Mouse (Mus musculus) neural tube, embryonic 14.5 days (tissue): ENCODE measurements at regions not wholly inside any gene's neighbourhood (a gene's known extent, or its start where the extent isn't known, plus 50 kb on each side); places are given as distances from the start of the nearest gene placed in this dataset.

ENCODE experiments used
- ATAC-seq: fragments of 200-750 bp; cut with Nextera tagmentation; 2 replicates; pipeline ENCODE4 v1.8.0; 2017; ENCODE audit warnings: low read depth, mild to moderate bottlenecking, moderate TSS enrichment, moderate library complexity
- H3K27ac ChIP-seq: fragments of 300-500 bp; sonication (generic); 2 replicates; pipeline ENCODE4 v1.5.1; 2014; ENCODE audit warnings: low read depth, mild to moderate bottlenecking, control low read depth, low read length, moderate library complexity, mixed read lengths
- H3K27me3 ChIP-seq: fragments of 300-500 bp; sonication (generic); 2 replicates; pipeline ENCODE4 v1.6.1; 2014; ENCODE audit warnings: low read length; ENCODE audit not compliant: control insufficient read depth, insufficient read depth
- H3K36me3 ChIP-seq: fragments of 300-500 bp; sonication (generic); 2 replicates; pipeline ENCODE4 v1.6.1; 2014; ENCODE audit warnings: low read length, mixed read lengths; ENCODE audit not compliant: control insufficient read depth, insufficient read depth
- H3K4me1 ChIP-seq: fragments of 300-500 bp; sonication (generic); 2 replicates; pipeline ENCODE4 v1.6.1; 2014; ENCODE audit warnings: low read length; ENCODE audit not compliant: control insufficient read depth, insufficient read depth
- H3K4me2 ChIP-seq: fragments of 300-500 bp; sonication (generic); 2 replicates; pipeline ENCODE4 v1.6.1; 2014; ENCODE audit warnings: mild to moderate bottlenecking, low read depth, low read length, control low read depth
- H3K4me3 ChIP-seq: fragments of 300-500 bp; sonication (generic); 2 replicates; pipeline ENCODE4 v1.5.1; 2014; ENCODE audit warnings: low read depth, low read length, control low read depth, mixed read lengths
- H3K9ac ChIP-seq: fragments of 300-500 bp; sonication (generic); replicated peaks from 2 replicates; pipeline ENCODE4 v1.6.1; 2014; ENCODE audit warnings: low read depth, mild to moderate bottlenecking, control low read depth, low read length, mixed read lengths
- H3K9me3 ChIP-seq: fragments of 300-500 bp; sonication (generic); 2 replicates; pipeline ENCODE4 v1.6.1; 2016; ENCODE audit warnings: low read length; ENCODE audit not compliant: control insufficient read depth
- WGBS: fragments of 180-500 bp; shearing (Covaris S2); extraction: QIAGEN DNeasy Blood & Tissue Kit; methylation state at CpG from one replicate; pipeline ENCODE4 v1.1.7; 2014; 5-methylcytosine and 5-hydroxymethylcytosine counted together

DNA sequence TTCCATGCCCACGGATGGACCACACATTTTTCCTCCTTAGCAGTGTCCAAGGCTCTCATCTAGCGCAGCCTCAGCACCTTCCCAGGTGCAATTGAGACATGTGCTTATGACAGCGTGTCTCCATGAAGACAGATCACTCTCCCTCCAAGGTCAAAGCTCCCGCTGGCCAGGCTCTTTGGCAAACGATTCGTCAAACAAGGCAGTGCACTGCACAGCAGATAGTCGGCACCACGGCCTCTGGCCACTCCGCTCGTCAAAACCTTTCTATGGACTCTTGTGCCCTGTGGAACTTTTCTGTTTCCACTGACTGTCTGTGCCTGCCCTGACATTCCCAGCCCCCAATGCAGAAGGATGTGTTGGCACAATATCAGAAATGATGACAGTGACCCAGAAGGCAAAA, 208.7 kb upstream of the N4bp1 start:
- Histone ChIP-seq H3K4me2 (no peak overlapping the region), H3K4me1 (no peaks in the 10 kb centered on the region), H3K9ac (no peak overlapping the region), H3K36me3 (no peaks in the 10 kb centered on the region), H3K27ac (no peak overlapping the region), H3K4me3 (no peak overlapping the region), H3K27me3 (no peaks in the 10 kb centered on the region), H3K9me3 (no peaks in the 10 kb centered on the region)
- no peak for ATAC-seq
- 73% methylated on average over 10 of the region's 10 CpGs for WGBS

DNA sequence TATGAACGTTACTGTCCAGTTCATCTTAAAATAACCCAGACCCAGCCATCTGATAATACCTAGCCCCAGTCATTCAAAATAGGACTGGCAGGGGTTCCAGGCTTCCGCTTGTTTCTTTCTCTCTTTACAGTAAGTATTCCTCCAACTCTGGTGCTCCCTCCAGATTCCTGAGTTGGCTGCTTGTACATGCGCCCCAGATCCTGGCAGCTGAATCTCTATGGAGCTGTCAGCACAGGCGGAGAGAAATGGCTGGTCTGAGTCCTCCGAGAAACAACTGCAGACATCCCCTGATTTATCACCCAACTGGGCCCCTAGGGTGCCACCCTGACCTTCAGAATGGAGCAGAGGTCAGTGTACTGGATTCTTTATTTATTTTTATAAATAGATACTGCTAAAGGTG, 208.0 kb upstream of the N4bp1 start:
- ATAC-seq = no peak
- H3K4me3 ChIP-seq = no peak overlapping the region
- H3K4me1 ChIP-seq = no peaks in the 10 kb centered on the region
- H3K9ac ChIP-seq = no peak overlapping the region
- H3K27ac ChIP-seq = no peak overlapping the region
- no peaks in the 10 kb centered on the region for H3K9me3 ChIP-seq
- H3K4me2 ChIP-seq = no peak overlapping the region
- no peaks in the 10 kb centered on the region for H3K27me3 ChIP-seq
- no peaks in the 10 kb centered on the region for H3K36me3 ChIP-seq
- 49% methylated on average over 5 of the region's 5 CpGs for WGBS

DNA sequence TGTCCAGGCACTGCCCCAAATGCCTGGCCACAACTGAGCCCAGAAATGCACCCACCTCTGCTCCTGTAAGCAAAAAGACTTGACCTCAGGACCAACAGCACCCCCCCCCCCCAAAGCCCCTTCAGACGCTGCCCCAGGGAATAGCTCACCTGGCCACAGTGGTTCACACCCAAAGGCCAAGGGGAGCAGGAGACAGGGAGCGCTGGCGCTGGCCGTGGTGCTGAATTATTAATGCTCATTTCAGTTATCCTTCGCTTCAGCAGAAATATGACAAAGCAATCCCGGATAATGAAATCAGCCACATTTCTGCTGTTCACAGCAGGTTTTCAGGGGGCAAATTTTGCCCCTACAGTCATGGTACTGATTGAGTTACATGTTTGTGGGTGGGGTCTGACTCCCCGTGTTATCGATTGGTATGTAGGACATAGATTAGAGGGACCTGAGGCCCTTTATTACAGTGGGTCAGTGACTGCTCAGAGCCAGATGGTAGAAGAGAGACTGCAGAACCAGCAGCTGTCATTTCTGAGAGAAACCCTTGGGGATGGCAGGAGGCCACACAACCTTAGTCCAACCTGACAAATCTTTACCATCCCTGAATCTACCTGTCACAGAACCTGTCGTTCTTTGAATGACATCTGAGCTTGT, 202.5 kb upstream of the N4bp1 start:
- WGBS = 35% methylated on average over 9 of the region's 9 CpGs
- H3K4me1 ChIP-seq = 0 out of 2 replicates have a peak, but pooled peaks cover 2% of the 10 kb centered on the region
- H3K36me3 ChIP-seq = no peaks in the 10 kb centered on the region
- no peak overlapping the region for H3K9ac ChIP-seq
- no peak overlapping the region for H3K27ac ChIP-seq
- H3K4me3 ChIP-seq = no peak overlapping the region
- ATAC-seq = no peak
- H3K27me3 ChIP-seq = no peaks in the 10 kb centered on the region
- no peak overlapping the region for H3K4me2 ChIP-seq
- H3K9me3 ChIP-seq = no peaks in the 10 kb centered on the region

DNA sequence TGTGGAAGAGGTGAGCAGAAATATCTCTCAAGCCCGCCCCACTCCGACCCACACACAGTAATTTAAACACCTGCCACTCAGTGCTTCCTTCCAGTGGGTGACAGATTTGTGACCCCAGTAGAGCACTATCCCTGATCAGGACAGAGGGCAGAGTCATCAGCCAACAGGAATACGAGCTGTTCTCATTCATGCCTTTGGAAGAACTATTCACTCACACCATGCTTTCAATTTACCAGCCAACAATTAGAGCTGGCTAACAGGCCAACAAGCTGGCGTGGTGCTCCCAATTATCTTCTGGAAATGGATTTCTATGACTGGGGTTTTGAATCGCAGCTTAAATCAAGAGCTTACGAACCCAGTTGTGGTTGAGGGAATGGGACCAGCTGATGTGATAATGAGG, 193.2 kb upstream of the N4bp1 start:
- no peak for ATAC-seq
- no peaks in the 10 kb centered on the region for H3K27me3 ChIP-seq
- no peak overlapping the region for H3K4me3 ChIP-seq
- WGBS = 49% methylated on average over 6 of the region's 6 CpGs
- no peaks in the 10 kb centered on the region for H3K4me1 ChIP-seq
- H3K9me3 ChIP-seq = no peaks in the 10 kb centered on the region
- H3K4me2 ChIP-seq = no peak overlapping the region
- H3K27ac ChIP-seq = no peak overlapping the region
- H3K36me3 ChIP-seq = no peaks in the 10 kb centered on the region
- H3K9ac ChIP-seq = no peak overlapping the region

DNA sequence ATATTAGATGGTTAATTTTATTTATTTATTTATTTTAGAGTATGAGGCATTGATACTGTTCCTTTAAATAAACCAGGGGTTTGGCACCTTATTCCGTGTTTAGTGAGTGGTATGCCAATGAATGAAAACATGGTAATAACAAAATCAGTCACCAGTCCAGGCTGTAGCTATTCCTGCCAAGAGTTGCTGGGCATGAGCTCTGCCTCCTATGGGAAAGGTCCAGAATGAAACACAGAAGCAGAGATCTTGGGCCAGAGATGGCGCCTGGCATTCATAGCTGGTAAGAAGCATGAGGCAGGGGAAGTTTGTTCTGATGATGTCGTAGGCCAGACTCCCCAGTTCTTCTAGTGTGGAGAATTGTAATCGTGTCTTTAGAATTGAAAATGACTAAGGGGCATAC, 190.9 kb upstream of the N4bp1 start:
- no peak overlapping the region for H3K4me3 ChIP-seq
- H3K9ac ChIP-seq = no peak overlapping the region
- H3K9me3 ChIP-seq = no peaks in the 10 kb centered on the region
- H3K27me3 ChIP-seq = no peaks in the 10 kb centered on the region
- no peaks in the 10 kb centered on the region for H3K36me3 ChIP-seq
- 89% methylated on average over 4 of the region's 4 CpGs for whole genome bisulfite sequencing
- H3K4me2 ChIP-seq = no peak overlapping the region
- H3K27ac ChIP-seq = no peak overlapping the region
- no peaks in the 10 kb centered on the region for H3K4me1 ChIP-seq
- no peak for ATAC-seq

DNA sequence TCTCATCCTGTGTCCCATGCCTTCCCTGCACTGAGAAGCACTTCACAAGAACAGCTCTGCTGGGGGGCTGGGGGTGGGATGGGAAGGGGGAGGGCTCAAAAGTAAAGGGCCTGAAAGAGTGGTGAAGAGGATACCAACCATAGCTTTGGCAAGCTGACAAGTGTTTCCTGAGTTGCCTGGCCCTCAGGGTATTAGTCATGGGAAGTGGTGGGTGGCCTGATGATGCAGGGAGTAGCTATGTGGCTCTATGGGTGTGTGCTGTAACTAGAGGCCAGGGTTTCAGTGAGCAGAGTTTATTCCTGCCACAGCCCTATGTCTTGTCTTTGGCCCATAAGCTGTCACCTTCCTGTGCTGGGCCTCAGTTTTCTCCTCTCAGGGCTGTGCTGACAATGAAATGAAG, 186.2 kb upstream of the N4bp1 start:
- H3K27ac ChIP-seq = no peak overlapping the region
- H3K36me3 ChIP-seq = no peaks in the 10 kb centered on the region
- no peak overlapping the region for H3K4me2 ChIP-seq
- no peak for ATAC-seq
- H3K4me1 ChIP-seq = no peaks in the 10 kb centered on the region
- H3K9me3 ChIP-seq = no peaks in the 10 kb centered on the region
- H3K27me3 ChIP-seq = no peaks in the 10 kb centered on the region
- H3K4me3 ChIP-seq = no peak overlapping the region
- H3K9ac ChIP-seq = no peak overlapping the region

DNA sequence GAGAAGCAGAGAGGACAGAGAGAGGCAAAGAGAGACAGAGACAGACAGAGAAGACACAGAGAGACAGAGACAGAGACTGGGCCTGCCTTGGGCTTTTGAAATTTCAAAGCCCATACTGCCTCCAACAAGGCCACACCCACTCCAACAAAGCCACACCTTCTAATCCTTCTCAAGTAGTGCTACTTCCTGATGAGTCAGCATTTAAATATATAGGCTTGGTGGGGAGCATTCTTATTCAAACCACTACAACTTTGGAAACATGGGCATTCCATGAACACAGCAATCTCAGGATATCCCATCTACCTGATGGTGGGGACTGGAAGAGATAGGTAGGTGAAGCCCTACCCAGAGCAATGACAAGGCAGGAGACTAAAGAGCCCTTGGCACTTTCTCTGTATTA, 182.0 kb upstream of the N4bp1 start:
- Histone ChIP-seq H3K4me2 (no peak overlapping the region), H3K36me3 (no peaks in the 10 kb centered on the region), H3K27me3 (no peaks in the 10 kb centered on the region), H3K4me3 (no peak overlapping the region), H3K27ac (no peak overlapping the region), H3K9ac (no peak overlapping the region), H3K4me1 (peaks cover 8% of the 10 kb centered on the region), H3K9me3 (no peaks in the 10 kb centered on the region)
- ATAC-seq = no peak

DNA sequence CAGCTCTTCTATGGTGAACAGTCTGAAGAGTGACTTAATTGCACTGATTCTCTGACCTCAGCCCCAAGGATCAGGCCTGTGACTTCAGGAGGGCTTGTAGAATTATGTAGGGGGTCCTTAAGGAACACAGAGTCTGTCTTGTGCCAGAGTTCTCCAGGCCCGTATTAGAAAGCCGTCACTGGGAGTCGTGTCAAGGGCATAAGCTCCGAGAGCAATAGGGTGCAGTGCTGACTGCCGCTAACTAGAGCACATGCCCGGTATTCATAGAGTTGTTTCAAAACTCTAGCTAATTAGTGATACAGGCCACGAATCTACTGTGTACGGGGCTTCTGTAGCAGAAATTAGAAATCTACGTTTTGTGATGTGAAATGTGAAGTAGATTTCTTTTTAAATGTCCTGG, 179.7 kb upstream of the N4bp1 start:
- no peak for ATAC-seq
- H3K9me3 ChIP-seq = no peaks in the 10 kb centered on the region; the same call in 1 of the 2 replicates
- WGBS = 83% methylated on average over 9 of the region's 9 CpGs
- H3K9ac ChIP-seq = no peak overlapping the region
- H3K27me3 ChIP-seq = no peaks in the 10 kb centered on the region
- no peak overlapping the region for H3K4me3 ChIP-seq
- peaks cover 8% of the 10 kb centered on the region for H3K4me1 ChIP-seq
- H3K4me2 ChIP-seq = no peak overlapping the region
- peak overlapping the region; percentile 1; the same call in 1 of the 2 replicates for H3K27ac ChIP-seq
- no peaks in the 10 kb centered on the region for H3K36me3 ChIP-seq

DNA sequence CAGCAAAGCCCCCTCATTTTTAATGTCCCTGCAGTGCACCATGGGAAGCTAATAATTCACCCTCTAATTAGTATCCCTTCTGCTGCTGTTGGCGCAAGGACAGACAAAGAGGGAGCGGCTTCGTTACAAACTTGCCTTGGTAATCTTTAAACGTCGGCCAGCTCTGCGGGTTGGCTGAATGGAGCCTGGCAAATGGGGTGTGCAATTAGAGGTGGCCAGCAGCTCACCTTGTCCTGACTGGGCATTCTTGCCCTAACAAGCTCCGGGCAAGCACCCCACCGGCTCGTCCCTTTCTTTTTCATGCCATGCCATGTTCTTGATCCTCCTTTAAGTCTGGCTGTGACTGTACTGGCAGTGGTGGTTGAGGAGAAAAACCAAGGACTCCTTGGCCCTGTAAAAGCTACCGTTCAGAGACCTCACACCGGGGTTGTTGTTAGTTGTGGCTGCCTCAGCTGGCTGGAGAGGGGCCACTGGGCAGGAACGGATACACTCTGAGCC, 179.2 kb upstream of the N4bp1 start:
- peak overlapping the region; percentile 1; the same call in 1 of the 2 replicates for H3K27ac ChIP-seq
- H3K4me3 ChIP-seq = no peak overlapping the region
- 31% methylated on average over 12 of the region's 12 CpGs for WGBS
- H3K4me2 ChIP-seq = no peak overlapping the region
- no peaks in the 10 kb centered on the region for H3K36me3 ChIP-seq
- H3K4me1 ChIP-seq = peaks cover 8% of the 10 kb centered on the region
- ATAC-seq = peak; percentile 77
- H3K9ac ChIP-seq = no peak overlapping the region
- no peaks in the 10 kb centered on the region; the same call in 1 of the 2 replicates for H3K9me3 ChIP-seq
- H3K27me3 ChIP-seq = no peaks in the 10 kb centered on the region
